Mouse (Mus musculus) G1E (cell line): Measurements from ENCODE around the gene Fgf9. TPM values are rescaled to one million over a fixed set of nuclear protein-coding genes. Genes with fewer than 3 reads are reported as not detected.

Experiments
- ATAC-seq: 2 replicates; pipeline ENCODE4 v1.8.0; 2016; ENCODE audit warnings: mild to moderate bottlenecking; ENCODE audit not compliant: insufficient number of reproducible peaks, poor library complexity, low FRiP score, severe bottlenecking; ENCODE audit errors: extremely low read depth
- DNase-seq: peaks from one replicate; pipeline ENCODE4 v3.0.0; 2012; ENCODE audit warnings: low spot score
- H3K27me3 ChIP-seq: 2 replicates; pipeline ENCODE4 v1.6.1; 2012; ENCODE audit warnings: mild to moderate bottlenecking, low read length, inconsistent platforms; ENCODE audit not compliant: insufficient read depth
- H3K36me3 ChIP-seq: replicated peaks from 2 replicates; pipeline ENCODE3; 2012; ENCODE audit warnings: mild to moderate bottlenecking, inconsistent platforms
- H3K4me1 ChIP-seq: 2 replicates; pipeline ENCODE4 v1.6.1; 2012; ENCODE audit warnings: low read depth, low read length, inconsistent platforms, mixed read lengths; ENCODE audit not compliant: insufficient read depth
- H3K4me3 ChIP-seq: 2 replicates; pipeline ENCODE4 v1.5.1; 2012; ENCODE audit warnings: low read depth, mild to moderate bottlenecking, inconsistent platforms, low read length, moderate library complexity, mixed read lengths
- H3K9me3 ChIP-seq: replicated peaks from 2 replicates; pipeline ENCODE4 v1.6.1; 2012; ENCODE audit warnings: inconsistent platforms
- CTCF ChIP-seq: IDR thresholded peaks from 2 replicates; pipeline ENCODE4 v1.5.1; 2012; ENCODE audit warnings: low read depth, low read length, inconsistent platforms, mixed read lengths
- GATA1 ChIP-seq: IDR thresholded peaks from 2 replicates; pipeline ENCODE4 v1.6.1; 2012; ENCODE audit warnings: borderline replicate concordance, low read length, inconsistent platforms, mixed read lengths
- GATA2 ChIP-seq: IDR thresholded peaks from 2 replicates; pipeline ENCODE4 v1.6.1; 2012; ENCODE audit warnings: low read depth, low read length, inconsistent platforms, borderline replicate concordance
- POLR2AphosphoS5 ChIP-seq: IDR thresholded peaks from 2 replicates; pipeline ENCODE4 v1.6.1; 2012; ENCODE audit warnings: low read depth, low read length, inconsistent platforms; ENCODE audit not compliant: insufficient replicate concordance
- TAL1 ChIP-seq: conservative IDR thresholded peaks from 2 replicates; pipeline ENCODE4 v1.6.1; 2012; ENCODE audit warnings: low read depth, low read length, inconsistent platforms, mixed read lengths
- polyA plus RNA-seq: library from polyadenylated mRNA; stranded (reverse); fragments of >175 nt; gene quantifications from 2 replicates; pipeline ENCODE4 v1.2.3, GENCODE M21; 2012
- total RNA-seq, 2 experiments: library from RNA; stranded (forward) in 1 of 2; stranded (reverse) in 1 of 2; fragments of 200-1000 nt in 1 of 2; fragments of >200 nt in 1 of 2; fragmentation: Nextera tagmentation in 1 of 2; gene quantifications; 2 replicates each; pipeline ENCODE4 v1.2.3; 2014 to 2017

Gene Fgf9
- total and polyA plus RNA-seq, 3 experiments: 0.05 TPM; not detected in 2

GRCm38 (mm10) chr14:58068641-58069040 lies 1.7 kb upstream of the Fgf9 start:
- ATAC-seq (no peak), DNase-seq (no peak)
- no peaks in the 10 kb centered on the region for H3K27me3 ChIP-seq
- no peak for TF ChIP-seq CTCF
- TF ChIP-seq GATA1: no peak
- TF ChIP-seq TAL1: no peak
- TF ChIP-seq GATA2: no peak
- no peak for TF ChIP-seq POLR2AphosphoS5
- peaks cover 31% of the 10 kb centered on the region for H3K9me3 ChIP-seq
- H3K4me1 ChIP-seq: no peaks in the 10 kb centered on the region
- no peaks in the 10 kb centered on the region for H3K36me3 ChIP-seq
- H3K4me3 ChIP-seq: no peak overlapping the region

- H3K36me3 ChIP-seq: no peaks in the 10 kb centered on the region
- TF ChIP-seq GATA2: no peak
- TF ChIP-seq TAL1: no peak
- TF ChIP-seq POLR2AphosphoS5: no peak
- no peak for TF ChIP-seq GATA1
- TF ChIP-seq CTCF: no peak
- ATAC-seq (no peak), DNase-seq (no peak)
- H3K27me3 ChIP-seq: no peaks in the 10 kb centered on the region
- no peak overlapping the region for H3K4me3 ChIP-seq
- no peaks in the 10 kb centered on the region for H3K4me1 ChIP-seq
- peaks cover 44% of the 10 kb centered on the region for H3K9me3 ChIP-seq
Observed at GRCm38 (mm10) chr14:58069927-58070326, 420 bp upstream of the Fgf9 start.

GRCm38 (mm10) chr14:58071120-58071641 lies 834 bp downstream of the Fgf9 start:
- Histone ChIP-seq H3K4me3 (no peak overlapping the region), H3K36me3 (no peaks in the 10 kb centered on the region), H3K27me3 (no peaks in the 10 kb centered on the region), H3K9me3 (peaks cover 56% of the 10 kb centered on the region), H3K4me1 (no peaks in the 10 kb centered on the region)
- ATAC-seq (no peak), DNase-seq (no peak)
- TF ChIP-seq CTCF (no peak), TAL1 (no peak), GATA2 (no peak), GATA1 (no peak), POLR2AphosphoS5 (no peak)

- no peak for DNase-seq
- ATAC-seq: no peak
- TF ChIP-seq POLR2AphosphoS5 (no peak), TAL1 (no peak), CTCF (no peak), GATA2 (no peak), GATA1 (no peak)
- Histone ChIP-seq H3K36me3 (no peaks in the 10 kb centered on the region), H3K27me3 (no peaks in the 10 kb centered on the region), H3K4me3 (no peak overlapping the region), H3K4me1 (no peaks in the 10 kb centered on the region), H3K9me3 (peaks cover 62% of the 10 kb centered on the region)
Observed at GRCm38 (mm10) chr14:58071830-58072770, 1.8 kb downstream of the Fgf9 start.

- no peak overlapping the region for H3K4me3 ChIP-seq
- no peaks in the 10 kb centered on the region for H3K36me3 ChIP-seq
- no peaks in the 10 kb centered on the region for H3K4me1 ChIP-seq
- ATAC-seq (no peak), DNase-seq (no peak)
- TF ChIP-seq GATA2 (no peak), TAL1 (no peak), GATA1 (no peak), CTCF (no peak), POLR2AphosphoS5 (no peak)
- H3K9me3 ChIP-seq: peaks cover 62% of the 10 kb centered on the region
- H3K27me3 ChIP-seq: no peaks in the 10 kb centered on the region
Observed at GRCm38 (mm10) chr14:58072771-58073501, 2.6 kb downstream of the Fgf9 start.

- Histone ChIP-seq H3K27me3 (no peaks in the 10 kb centered on the region), H3K9me3 (peaks cover 62% of the 10 kb centered on the region), H3K4me1 (no peaks in the 10 kb centered on the region), H3K36me3 (no peaks in the 10 kb centered on the region), H3K4me3 (no peak overlapping the region)
- TF ChIP-seq GATA1 (no peak), CTCF (no peak), POLR2AphosphoS5 (no peak), TAL1 (no peak), GATA2 (no peak)
- no peak for DNase-seq
- ATAC-seq: no peak
Observed at GRCm38 (mm10) chr14:58073936-58074335, 3.6 kb downstream of the Fgf9 start.
